ENCODE assay signal across 8 mouse cellular contexts in the genomic region with DNA sequence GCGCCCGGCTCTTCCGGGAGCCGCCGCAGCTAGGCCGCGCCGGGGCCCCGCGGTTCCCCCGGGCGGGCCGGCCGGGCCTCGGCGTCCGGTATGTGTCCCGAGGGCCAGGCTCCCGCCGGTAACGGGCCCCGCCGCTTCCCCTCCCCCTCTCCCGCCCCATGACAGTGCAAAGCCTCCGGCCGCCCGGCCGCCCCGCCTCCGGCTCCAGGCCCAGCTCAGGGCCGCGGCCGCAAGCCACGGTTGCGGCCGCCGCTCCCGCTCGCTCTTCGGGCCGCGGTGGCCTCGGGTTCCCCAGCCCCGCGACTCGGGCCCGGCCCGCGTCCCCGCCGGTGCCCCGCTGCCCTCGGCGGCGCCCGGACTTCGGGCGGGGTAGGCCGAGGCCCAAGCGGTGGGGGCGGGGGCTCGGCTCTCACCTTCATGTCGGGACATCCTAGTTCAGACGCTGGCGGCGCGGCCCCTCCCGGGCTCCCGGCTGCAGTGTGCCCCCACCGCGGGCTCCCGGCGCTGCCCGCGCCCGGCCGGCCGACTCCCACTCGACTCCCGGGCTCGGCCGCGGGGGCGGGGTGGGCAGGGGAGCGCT. TPM values are rescaled to one million over a fixed set of nuclear protein-coding genes. Genes with fewer than 3 reads are reported as not detected.
DNase-seq lines count a peak whose midpoint lies in the region; ATAC-seq and TF ChIP-seq lines count a peak whose summit lies in the region.

No protein-coding gene starts in this region.

- H3K9me3 ChIP-seq in forebrain, embryonic 13.5 days (replicated peaks), result no peaks in the 10 kb centered on the region
- no peaks in the 10 kb centered on the region for H3K9me3 ChIP-seq in hindbrain, embryonic 13.5 days
- no peaks in the 10 kb centered on the region for H3K9me3 ChIP-seq in limb, embryonic 13.5 days
- H3K9me3 ChIP-seq in midbrain, embryonic 14.5 days (ENCODE audit: control insufficient read depth, low read length), result no peaks in the 10 kb centered on the region
- no peaks in the 10 kb centered on the region for H3K9me3 ChIP-seq in stomach, embryonic 14.5 days (ENCODE audit: control insufficient read depth, low read depth, low read length)

- peak overlapping the region; percentile 79 for H3K4me3 ChIP-seq in cerebellum, adult 2 months (replicated peaks; ENCODE audit: insufficient read depth, low read depth, low read length)
- H3K4me3 ChIP-seq in forebrain, embryonic 13.5 days, result peak overlapping the region; percentile 97
- peak overlapping the region; percentile 96 for H3K4me3 ChIP-seq in hindbrain, embryonic 13.5 days
- H3K4me3 ChIP-seq in limb, embryonic 13.5 days, result peak overlapping the region; percentile 93
- H3K4me3 ChIP-seq in midbrain, embryonic 14.5 days (replicated peaks; ENCODE audit: low read depth, low read length), result peak overlapping the region; percentile 89
- H3K4me3 ChIP-seq in stomach, embryonic 14.5 days (ENCODE audit: low read depth, low read length), result peak overlapping the region; percentile 93

- H3K27me3 ChIP-seq in cerebellum, adult 2 months (ENCODE audit: control insufficient read depth, insufficient read depth, low read length), result no peaks in the 10 kb centered on the region
- no peaks in the 10 kb centered on the region for H3K27me3 ChIP-seq in Patski
- H3K27me3 ChIP-seq in forebrain, embryonic 13.5 days, result no peaks in the 10 kb centered on the region
- H3K27me3 ChIP-seq in hindbrain, embryonic 13.5 days, result no peaks in the 10 kb centered on the region
- no peaks in the 10 kb centered on the region for H3K27me3 ChIP-seq in limb, embryonic 13.5 days
- no peaks in the 10 kb centered on the region for H3K27me3 ChIP-seq in midbrain, embryonic 14.5 days (ENCODE audit: control insufficient read depth, insufficient read depth, low read length)
- H3K27me3 ChIP-seq in stomach, embryonic 14.5 days (ENCODE audit: control insufficient read depth, insufficient read depth, low read length), result no peaks in the 10 kb centered on the region

- H3K36me3 ChIP-seq in forebrain, embryonic 13.5 days (ENCODE audit: poor library complexity, severe bottlenecking), result no peaks in the 10 kb centered on the region
- no peaks in the 10 kb centered on the region for H3K36me3 ChIP-seq in hindbrain, embryonic 13.5 days
- H3K36me3 ChIP-seq in limb, embryonic 13.5 days, result peaks cover 13% of the 10 kb centered on the region
- H3K36me3 ChIP-seq in midbrain, embryonic 14.5 days (ENCODE audit: control insufficient read depth, insufficient read depth, low read length), result 0 out of 2 replicates have a peak, but pooled peaks cover 3% of the 10 kb centered on the region
- H3K36me3 ChIP-seq in stomach, embryonic 14.5 days (ENCODE audit: control insufficient read depth, insufficient read depth, low read length), result no peaks in the 10 kb centered on the region; the same call in 1 of the 2 replicates

- peak; percentile 60 for ATAC-seq in Patski
- ATAC-seq in forebrain, embryonic 13.5 days, result peak; percentile 71
- peak; percentile 78 for ATAC-seq in hindbrain, embryonic 13.5 days (ENCODE audit: low FRiP score)
- peak; percentile 65 for ATAC-seq in limb, embryonic 13.5 days (ENCODE audit: low FRiP score, low read depth)
- peak; percentile 76 for ATAC-seq in midbrain, embryonic 14.5 days (ENCODE audit: low FRiP score, low TSS enrichment)
- peak; percentile 60 for ATAC-seq in stomach, embryonic 14.5 days (ENCODE audit: insufficient number of reproducible peaks, insufficient read depth, low FRiP score, low read depth)

- peaks cover 2% of the 10 kb centered on the region for H3K4me1 ChIP-seq in cerebellum, adult 2 months (ENCODE audit: control insufficient read depth, insufficient read depth, low read length)
- peaks cover 29% of the 10 kb centered on the region for H3K4me1 ChIP-seq in forebrain, embryonic 13.5 days
- peaks cover 38% of the 10 kb centered on the region for H3K4me1 ChIP-seq in hindbrain, embryonic 13.5 days (replicated peaks)
- peaks cover 41% of the 10 kb centered on the region for H3K4me1 ChIP-seq in limb, embryonic 13.5 days
- peaks cover 15% of the 10 kb centered on the region for H3K4me1 ChIP-seq in midbrain, embryonic 14.5 days (ENCODE audit: control insufficient read depth, insufficient read depth, low read length)
- peaks cover 15% of the 10 kb centered on the region; the same call in 1 of the 2 replicates for H3K4me1 ChIP-seq in stomach, embryonic 14.5 days (ENCODE audit: control insufficient read depth, insufficient read depth, low read length)

- CTCF ChIA-PET in Patski (lab: Charles Lee), result no interaction called here

- 1% methylated on average over 68 of the region's 85 CpGs for WGBS in cerebellum, adult 2 months
- 0% methylated on average over 39 of the region's 85 CpGs for whole genome bisulfite sequencing in forebrain, embryonic 13.5 days
- WGBS in hindbrain, embryonic 13.5 days, result under 1% methylated on average over 46 of the region's 85 CpGs
- under 1% methylated on average over 39 of the region's 85 CpGs for WGBS in limb, embryonic 13.5 days
- under 1% methylated on average over 59 of the region's 85 CpGs for whole genome bisulfite sequencing in midbrain, embryonic 14.5 days
- WGBS in stomach, embryonic 14.5 days, result 1% methylated on average over 50 of the region's 85 CpGs

- H3K4me2 ChIP-seq in forebrain, embryonic 13.5 days, result peak overlapping the region; percentile 78
- peak overlapping the region; percentile 66 for H3K4me2 ChIP-seq in hindbrain, embryonic 13.5 days
- H3K4me2 ChIP-seq in limb, embryonic 13.5 days (replicated peaks), result peak overlapping the region; percentile 65
- H3K4me2 ChIP-seq in midbrain, embryonic 14.5 days (ENCODE audit: low read length), result peak overlapping the region; percentile 79
- H3K4me2 ChIP-seq in stomach, embryonic 14.5 days (replicated peaks; ENCODE audit: low read depth, low read length), result no peak overlapping the region; the same call in 1 of the 2 replicates

- peak overlapping the region; percentile 99 for H3K9ac ChIP-seq in forebrain, embryonic 13.5 days
- peak overlapping the region; percentile 99 for H3K9ac ChIP-seq in hindbrain, embryonic 13.5 days
- peak overlapping the region; percentile 100 for H3K9ac ChIP-seq in limb, embryonic 13.5 days
- H3K9ac ChIP-seq in midbrain, embryonic 14.5 days (replicated peaks; ENCODE audit: low read length), result peak overlapping the region; percentile 99
- peak overlapping the region; percentile 98 for H3K9ac ChIP-seq in stomach, embryonic 14.5 days (replicated peaks; ENCODE audit: low read depth, low read length)

- TF ChIP-seq CTCF in cerebellum, adult 2 months (IDR thresholded peaks at IDR 0.05; ENCODE audit: borderline replicate concordance, insufficient read depth, low read depth, low read length), result no peak
- no peak for TF ChIP-seq CTCF in Patski (IDR thresholded peaks at IDR 0.05)

- POLR2A ChIA-PET in Patski (lab: Charles Lee), result interaction anchor here (0.7 kb wide), 1 partner anchor 10 kb away, joined by 4 read pairs; no protein-coding TSS in a partner anchor

- TF ChIP-seq POLR2A in cerebellum, adult 2 months (IDR thresholded peaks at IDR 0.05; ENCODE audit: borderline replicate concordance, insufficient read depth, low read length), result no peak

- in situ Hi-C loops in Patski (cut with MboI; ENCODE audit: low pct_unique_long_range_greater_than_20kb), result no loop called here

- DNase-seq in cerebellum, adult 2 months, result no peak
- DNase-seq in cerebellum, adult 11 months, result no peak
- DNase-seq in Patski (ENCODE audit: low read depth, low spot score), result no peak
- DNase-seq in midbrain, embryonic 14.5 days, result no peak

- H3K27ac ChIP-seq in cerebellum, adult 2 months (ENCODE audit: insufficient read depth, low read length), result peak overlapping the region; percentile 43; the same call in 1 of the 2 replicates
- H3K27ac ChIP-seq in forebrain, embryonic 13.5 days, result peak overlapping the region; percentile 98
- H3K27ac ChIP-seq in hindbrain, embryonic 13.5 days, result peak overlapping the region; percentile 99
- H3K27ac ChIP-seq in limb, embryonic 13.5 days, result peak overlapping the region; percentile 99
- H3K27ac ChIP-seq in midbrain, embryonic 14.5 days (replicated peaks; ENCODE audit: low read depth, low read length), result peak overlapping the region; percentile 99
- peak overlapping the region; percentile 99 for H3K27ac ChIP-seq in stomach, embryonic 14.5 days (ENCODE audit: low read length)

RNA-seq across cellular contexts. Expression of a gene that starts 0.5 kb away (rescaled TPM):
- polyA plus RNA-seq in cerebellum, adult 2 months (2012; rRNA removed), result 86.1 and 110 TPM in 2 replicates
- polyA plus RNA-seq in Patski (2021), result 98.3 TPM
- polyA plus RNA-seq in forebrain, embryonic 13.5 days (2015; fragmentation: Nextera tagmentation; extraction: Ambion mirVana), result 28.4 and 28.8 TPM in 2 replicates
- 27.0 and 29.3 TPM in 2 replicates for polyA plus RNA-seq in hindbrain, embryonic 13.5 days (2015; fragmentation: Nextera tagmentation; extraction: Ambion mirVana)
- 39.3 and 39.7 TPM in 2 replicates for polyA plus RNA-seq in limb, embryonic 13.5 days (2015; fragmentation: Nextera tagmentation; extraction: Ambion mirVana)
- polyA plus RNA-seq in midbrain, embryonic 14.5 days (2014; fragmentation: Nextera tagmentation; extraction: Ambion mirVana), result 34.8 and 40.9 TPM in 2 replicates
- polyA plus RNA-seq in stomach, embryonic 14.5 days (2014; fragmentation: Nextera tagmentation; extraction: Ambion mirVana), result 38.4 and 40.1 TPM in 2 replicates

RNA-seq across cellular contexts. Expression of a gene that starts 59.3 kb away (rescaled TPM):
- polyA plus RNA-seq in cerebellum, adult 2 months (2012; rRNA removed), result 221 and 264 TPM in 2 replicates
- polyA plus RNA-seq in Patski (2021), result 350 TPM
- 3,443 and 4,664 TPM in 2 replicates for polyA plus RNA-seq in forebrain, embryonic 13.5 days (2015; fragmentation: Nextera tagmentation; extraction: Ambion mirVana)
- 5,412 and 5,881 TPM in 2 replicates for polyA plus RNA-seq in hindbrain, embryonic 13.5 days (2015; fragmentation: Nextera tagmentation; extraction: Ambion mirVana)
- 2,406 and 2,417 TPM in 2 replicates for polyA plus RNA-seq in limb, embryonic 13.5 days (2015; fragmentation: Nextera tagmentation; extraction: Ambion mirVana)
- polyA plus RNA-seq in midbrain, embryonic 14.5 days (2014; fragmentation: Nextera tagmentation; extraction: Ambion mirVana), result 5,692 and 7,005 TPM in 2 replicates
- 2,356 and 2,370 TPM in 2 replicates for polyA plus RNA-seq in stomach, embryonic 14.5 days (2014; fragmentation: Nextera tagmentation; extraction: Ambion mirVana)

Comparison
In these comparisons a context has a peak if more than half of its experiments do, and no peak if none do; other contexts are left out.
1. H3K27ac ChIP-seq: peak in every context shown above with its lines; median percentile 99 in hindbrain, embryonic 13.5 days; 99 in limb, embryonic 13.5 days; 99 in midbrain, embryonic 14.5 days; 99 in stomach, embryonic 14.5 days; 98 in forebrain, embryonic 13.5 days; 43 in cerebellum, adult 2 months.